Mouse (Mus musculus) c-Kit-positive CD71-negative TER-119-negative erythroid progenitor cells, embryonic 14.5 days (primary cell): ENCODE measurements at regions not wholly inside any gene's neighbourhood (a gene's known extent, or its start where the extent isn't known, plus 50 kb on each side); places are given as distances from the start of the nearest gene placed in this dataset.

ENCODE experiments used
- DNase-seq: peaks from one replicate; pipeline ENCODE4 v3.0.0-alpha.2; 2013; ENCODE audit warnings: low read depth

GRCm38 (mm10) chr12:26631795-26632122 lies 162.8 kb downstream of the Cmpk2 start:
- DNase-seq, result no peak

- no peak for DNase-seq
Measured at GRCm38 (mm10) chr12:26631111-26631794, 162.2 kb downstream of the Cmpk2 start.

- DNase-seq, result no peak
Measured at GRCm38 (mm10) chr12:26621135-26621932, 152.3 kb downstream of the Cmpk2 start.

- DNase-seq, result no peak
Measured at GRCm38 (mm10) chr12:26620501-26621134, 151.6 kb downstream of the Cmpk2 start.

GRCm38 (mm10) chr12:26617969-26618368 lies 149.0 kb downstream of the Cmpk2 start:
- DNase-seq, result no peak

- no peak for DNase-seq
Measured at GRCm38 (mm10) chr12:26613086-26613705, 144.2 kb downstream of the Cmpk2 start.

GRCm38 (mm10) chr12:26610079-26610478 lies 141.1 kb downstream of the Cmpk2 start:
- no peak for DNase-seq

- DNase-seq, result no peak
Measured at GRCm38 (mm10) chr12:26598501-26598900, 129.5 kb downstream of the Cmpk2 start.

GRCm38 (mm10) chr12:26592125-26592524 lies 123.1 kb downstream of the Cmpk2 start:
- no peak for DNase-seq

- no peak for DNase-seq
Measured at GRCm38 (mm10) chr12:26589091-26589490, 120.1 kb downstream of the Cmpk2 start.

GRCm38 (mm10) chr12:26577438-26577837 lies 108.4 kb downstream of the Cmpk2 start:
- no peak for DNase-seq

GRCm38 (mm10) chr12:26571602-26572001 lies 102.6 kb downstream of the Cmpk2 start:
- no peak for DNase-seq

GRCm38 (mm10) chr12:26567435-26567834 lies 98.4 kb downstream of the Cmpk2 start:
- DNase-seq, result no peak

- DNase-seq, result no peak
Measured at GRCm38 (mm10) chr12:26562858-26563257, 93.9 kb downstream of the Cmpk2 start.

GRCm38 (mm10) chr12:26559560-26559959 lies 90.6 kb downstream of the Cmpk2 start:
- no peak for DNase-seq

- DNase-seq, result no peak
Measured at GRCm38 (mm10) chr12:26557411-26557810, 88.4 kb downstream of the Cmpk2 start.

- DNase-seq, result no peak
Measured at GRCm38 (mm10) chr12:26551168-26551926, 82.3 kb downstream of the Cmpk2 start.

- DNase-seq, result no peak
Measured at GRCm38 (mm10) chr12:26547466-26547865, 78.5 kb downstream of the Cmpk2 start.

GRCm38 (mm10) chr12:26546361-26546760 lies 77.4 kb downstream of the Cmpk2 start:
- DNase-seq, result no peak

- DNase-seq, result no peak
Measured at GRCm38 (mm10) chr12:26543463-26543862, 74.5 kb downstream of the Cmpk2 start.

- DNase-seq, result no peak
Measured at GRCm38 (mm10) chr12:26542451-26542850, 73.4 kb downstream of the Cmpk2 start.
